Comparison of ENCODE assay signal across 31 mouse cellular contexts in genomic region chr9:43679331-43679730, GRCm38 (mm10).
DNase-seq lines count a peak whose midpoint lies in the region; ATAC-seq lines count a peak whose summit lies in the region.
"Had no signal": no experiment of that assay in that cellular context is flagged by ENCODE, and none has a peak within 500 bp of the region (broad histone marks: within the 10 kb centered on the region; RNA-seq: fewer than 3 reads in every experiment).

No protein-coding gene starts in this region.

- H3K27me3 ChIP-seq in hindbrain, embryonic 10.5 days (ENCODE audit: insufficient read depth, poor library complexity, severe bottlenecking): peaks cover 15% of the 10 kb centered on the region
- H3K27me3 ChIP-seq in hindbrain, embryonic 11.5 days (ENCODE audit: control insufficient read depth, insufficient read depth, low read length): no peaks in the 10 kb centered on the region
- H3K27me3 ChIP-seq: limb, embryonic 15.5 days had no signal

- peak overlapping the region; percentile 53 for H3K27ac ChIP-seq in hindbrain, embryonic 10.5 days
- no peak overlapping the region for H3K27ac ChIP-seq in hindbrain, embryonic 11.5 days (ENCODE audit: low read depth, low read length)
- H3K27ac ChIP-seq: gastrocnemius, adult 2 months; limb, embryonic 10.5 days; limb, embryonic 15.5 days; liver, embryonic 13.5 days; macrophage; midbrain, embryonic 13.5 days; stomach, embryonic 15.5 days had no signal

- H3K4me2 ChIP-seq in hindbrain, embryonic 11.5 days (replicated peaks; ENCODE audit: low read depth, low read length): no peak overlapping the region
- H3K4me2 ChIP-seq: heart, embryonic 11.5 days; limb, embryonic 15.5 days; liver, embryonic 13.5 days; midbrain, embryonic 13.5 days; stomach, embryonic 15.5 days had no signal

- 51% methylated on average over 17 of the region's 17 CpGs for WGBS in hindbrain, embryonic 10.5 days
- WGBS in hindbrain, embryonic 11.5 days: 44% methylated on average over 17 of the region's 17 CpGs

- H3K36me3 ChIP-seq in hindbrain, embryonic 10.5 days: no peaks in the 10 kb centered on the region
- no peaks in the 10 kb centered on the region for H3K36me3 ChIP-seq in hindbrain, embryonic 11.5 days (ENCODE audit: control insufficient read depth, insufficient read depth, low read length)
- H3K36me3 ChIP-seq: G1E; limb, embryonic 10.5 days; limb, embryonic 15.5 days; liver, embryonic 13.5 days; midbrain, embryonic 13.5 days; stomach, embryonic 15.5 days had no signal

- no peaks in the 10 kb centered on the region for H3K9me3 ChIP-seq in hindbrain, embryonic 10.5 days
- no peaks in the 10 kb centered on the region for H3K9me3 ChIP-seq in hindbrain, embryonic 11.5 days (ENCODE audit: control insufficient read depth, low read length)
- H3K9me3 ChIP-seq: limb, embryonic 10.5 days; limb, embryonic 15.5 days; liver, embryonic 13.5 days; midbrain, embryonic 13.5 days; stomach, embryonic 15.5 days had no signal

- no peak for DNase-seq in hindbrain, embryonic 10.5 days (ENCODE audit: low spot score)
- no peak for DNase-seq in hindbrain, embryonic 11.5 days (ENCODE audit: low spot score)
- peak; percentile 49 to 51 for DNase-seq in right cerebral cortex, adult 2 months (ENCODE audit: low spot score in 2 of 2)
- DNase-seq in right cerebral cortex, postnatal 10 days (ENCODE audit: low spot score in 2 of 2): no peak
- peak; percentile 71 for DNase-seq in brain, adult 2 months (ENCODE audit: low read depth, low spot score)
- DNase-seq in cerebellum, adult 11 months: no peak
- DNase-seq in embryo, embryonic 10 days (ENCODE audit: low spot score): no peak
- DNase-seq: adrenal gland, postnatal 14 days; cerebellum, adult 18-20 months; cerebellum, postnatal 25 days; gastrocnemius, adult 2 months; gastrocnemius, postnatal 36 days; heart, adult 18-20 months; heart, postnatal 36 days; kidney, adult 18-20 months; kidney, postnatal 14 days; layer of hippocampus, adult 9-11 months; liver, embryonic 13.5 days; lung, adult 18-20 months; thymus, adult 18-20 months; thymus, postnatal 25 days had no signal

- ATAC-seq in hindbrain, embryonic 11.5 days (ENCODE audit: low FRiP score): no peak
- ATAC-seq: CD4-positive, CD25-positive, alpha-beta regulatory T cell, adult 4 months; hindbrain, embryonic 16.5 days; lung, postnatal 0 days; midbrain, embryonic 13.5 days had no signal

- H3K4me1 ChIP-seq in hindbrain, embryonic 10.5 days (replicated peaks): peaks cover 34% of the 10 kb centered on the region
- no peaks in the 10 kb centered on the region; the same call in 1 of the 2 replicates for H3K4me1 ChIP-seq in hindbrain, embryonic 11.5 days (replicated peaks; ENCODE audit: control insufficient read depth, insufficient read depth, low read length)
- H3K4me1 ChIP-seq: limb, embryonic 15.5 days; liver, embryonic 13.5 days; stomach, embryonic 15.5 days had no signal

- no peak overlapping the region for H3K4me3 ChIP-seq in hindbrain, embryonic 10.5 days
- no peak overlapping the region for H3K4me3 ChIP-seq in hindbrain, embryonic 11.5 days (ENCODE audit: low read depth, low read length)
- H3K4me3 ChIP-seq: gastrocnemius, adult 2 months; limb, embryonic 10.5 days; limb, embryonic 15.5 days; liver, embryonic 13.5 days; midbrain, embryonic 13.5 days; stomach, embryonic 15.5 days had no signal

- H3K9ac ChIP-seq in hindbrain, embryonic 11.5 days (ENCODE audit: low read depth, low read length): no peak overlapping the region
- H3K9ac ChIP-seq: limb, embryonic 15.5 days; liver, embryonic 13.5 days; midbrain, embryonic 13.5 days; stomach, embryonic 15.5 days had no signal

Comparison
In these comparisons a context has a peak if more than half of its experiments do, and no peak if none do; other contexts are left out.
1. DNase-seq: peak in right cerebral cortex, adult 2 months (2 of 2) and brain, adult 2 months (single experiment); none in hindbrain, embryonic 10.5 days (single experiment), hindbrain, embryonic 11.5 days (single experiment), right cerebral cortex, postnatal 10 days (0 of 2), cerebellum, adult 11 months (single experiment) and embryo, embryonic 10 days (single experiment).